Mouse (Mus musculus) testis, postnatal 10 days (tissue): ENCODE data around the gene Nkd2.
A peak's percentile ranks its signal among the peaks of the same experiment; 100 is the strongest.

Source experiments
- DNase-seq: peaks from one replicate; pipeline ENCODE4 v3.0.0; 2021; ENCODE audit warnings: low spot score

Nkd2 gene

GRCm38 (mm10) chr13:73816338-73816737 lies 31.1 kb downstream of the Nkd2 start:
- DNase-seq = no peak

GRCm38 (mm10) chr13:73814181-73814580 lies 33.2 kb downstream of the Nkd2 start:
- DNase-seq = no peak

- DNase-seq = no peak
Observed at GRCm38 (mm10) chr13:73812936-73813335, 34.5 kb downstream of the Nkd2 start.

- no peak for DNase-seq
Observed at GRCm38 (mm10) chr13:73804914-73805313, 42.5 kb downstream of the Nkd2 start.

- DNase-seq = no peak
Observed at GRCm38 (mm10) chr13:73803450-73804178, 43.8 kb downstream of the Nkd2 start.

GRCm38 (mm10) chr13:73799110-73799509 lies 48.3 kb downstream of the Nkd2 start:
- no peak for DNase-seq

GRCm38 (mm10) chr13:73793171-73793570 lies 54.3 kb downstream of the Nkd2 start:
- no peak for DNase-seq

GRCm38 (mm10) chr13:73792176-73792575 lies 55.3 kb downstream of the Nkd2 start:
- DNase-seq = no peak

- no peak for DNase-seq
Observed at GRCm38 (mm10) chr13:73782486-73782885, 64.9 kb downstream of the Nkd2 start.

- no peak for DNase-seq
Observed at GRCm38 (mm10) chr13:73777578-73777977, 69.9 kb downstream of the Nkd2 start.

- DNase-seq = no peak
Observed at GRCm38 (mm10) chr13:73775786-73776185, 71.6 kb downstream of the Nkd2 start.

GRCm38 (mm10) chr13:73773519-73774205 lies 73.8 kb downstream of the Nkd2 start:
- DNase-seq = peak; percentile 60

- DNase-seq = no peak
Observed at GRCm38 (mm10) chr13:73772655-73773054, 74.8 kb downstream of the Nkd2 start.

GRCm38 (mm10) chr13:73771131-73771530 lies 76.3 kb downstream of the Nkd2 start:
- DNase-seq = no peak

GRCm38 (mm10) chr13:73769916-73770682 lies 77.3 kb downstream of the Nkd2 start:
- no peak for DNase-seq
